Mouse (Mus musculus): ENCODE measurements around the gene Lrrc66. TPM values are rescaled to one million over a fixed set of nuclear protein-coding genes. Genes with fewer than 3 reads are reported as not detected.

Gene Lrrc66
- polyA plus RNA-seq, 1 experiment from 2014 or later, result not detected

GRCm38 (mm10) chr5:73650365-73650964 is 18.1 kb upstream of the Lrrc66 start:
- peak; percentile 54 for DNase-seq (ENCODE audit: low spot score)
- Histone ChIP-seq H3K4me2 (replicated peaks; ENCODE audit: low read depth, low read length) (peak overlapping the region; percentile 84), H3K27ac (ENCODE audit: low read depth, low read length) (no peak overlapping the region), H3K4me3 (ENCODE audit: low read depth, low read length) (peak overlapping the region; percentile 42), H3K36me3 (ENCODE audit: control insufficient read depth, insufficient read depth, low read length) (no peaks in the 10 kb centered on the region), H3K27me3 (ENCODE audit: control insufficient read depth, insufficient read depth, low read length) (peaks cover 46% of the 10 kb centered on the region), H3K9ac (ENCODE audit: low read depth, low read length) (peak overlapping the region; percentile 31; the same call in 1 of the 2 replicates), H3K9me3 (ENCODE audit: control insufficient read depth, low read length) (no peaks in the 10 kb centered on the region), H3K4me1 (replicated peaks; ENCODE audit: control insufficient read depth, insufficient read depth, low read length) (peaks cover 7% of the 10 kb centered on the region)
- WGBS, result under 1% methylated on average over 15 of the region's 15 CpGs
- no peak for ATAC-seq (ENCODE audit: low FRiP score)

DNA sequence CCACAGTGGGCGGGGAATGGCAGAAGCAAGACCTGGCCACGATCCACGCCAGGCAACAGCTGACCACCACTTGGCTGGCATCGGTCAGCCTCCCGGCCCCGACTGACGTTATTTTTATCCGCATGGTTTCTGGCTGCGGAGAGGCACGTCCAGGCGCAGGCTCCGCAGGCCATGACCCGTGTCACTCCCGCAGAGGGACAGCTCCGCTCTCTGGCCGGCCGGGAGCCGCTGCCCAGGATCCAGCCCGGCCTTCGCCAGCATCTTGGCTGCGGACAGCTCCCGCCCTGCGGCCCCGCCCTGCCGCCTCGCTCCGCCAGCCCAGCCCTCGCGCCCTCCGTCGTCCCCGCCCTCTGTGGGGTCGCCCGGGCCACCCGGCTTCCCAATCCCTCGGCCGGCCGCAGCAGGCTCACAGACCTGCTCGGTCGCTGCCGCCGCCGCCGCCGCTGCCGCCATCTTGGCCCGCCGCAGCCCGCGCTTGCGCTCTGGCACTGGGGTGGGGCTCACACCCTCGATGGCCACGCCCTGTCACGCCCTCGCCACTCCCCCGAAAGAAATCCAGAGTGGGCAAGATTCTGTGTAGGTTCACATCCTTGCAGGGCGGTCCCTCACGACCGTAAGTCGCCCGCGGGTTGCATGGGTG is 15.1 kb upstream of the Lrrc66 start, which contains the start of gene Sgcb:
Gene Sgcb, minus strand, starts transcription at position 530 of the 640 bp plus-strand sequence.
- Histone ChIP-seq H3K27me3 (ENCODE audit: control insufficient read depth, insufficient read depth, low read length) (peaks cover 37% of the 10 kb centered on the region), H3K9ac (ENCODE audit: low read depth, low read length) (peak within 1 kb of the TSS; percentile 86), H3K27ac (ENCODE audit: low read depth, low read length) (no peak within 1 kb of the TSS), H3K4me1 (replicated peaks; ENCODE audit: control insufficient read depth, insufficient read depth, low read length) (peaks cover 7% of the 10 kb centered on the region), H3K4me3 (ENCODE audit: low read depth, low read length) (peak within 1 kb of the TSS; percentile 82), H3K36me3 (ENCODE audit: control insufficient read depth, insufficient read depth, low read length) (no peaks in the 10 kb centered on the region), H3K9me3 (ENCODE audit: control insufficient read depth, low read length) (no peaks in the 10 kb centered on the region), H3K4me2 (replicated peaks; ENCODE audit: low read depth, low read length) (peak within 1 kb of the TSS; percentile 57)
- WGBS, result under 1% methylated on average over 62 of the region's 62 CpGs
- ATAC-seq (ENCODE audit: low FRiP score) (peak; percentile 90), DNase-seq (ENCODE audit: low spot score) (peak; percentile 87)

- WGBS, result 84% methylated on average over 4 of the region's 4 CpGs
- Histone ChIP-seq H3K4me1 (replicated peaks; ENCODE audit: control insufficient read depth, insufficient read depth, low read length) (no peaks in the 10 kb centered on the region), H3K9ac (ENCODE audit: low read depth, low read length) (no peak overlapping the region), H3K27ac (ENCODE audit: low read depth, low read length) (no peak overlapping the region), H3K36me3 (ENCODE audit: control insufficient read depth, insufficient read depth, low read length) (no peaks in the 10 kb centered on the region), H3K4me3 (ENCODE audit: low read depth, low read length) (no peak overlapping the region), H3K4me2 (replicated peaks; ENCODE audit: low read depth, low read length) (no peak overlapping the region), H3K9me3 (ENCODE audit: control insufficient read depth, low read length) (no peaks in the 10 kb centered on the region), H3K27me3 (ENCODE audit: control insufficient read depth, insufficient read depth, low read length) (no peaks in the 10 kb centered on the region)
- no peak for ATAC-seq (ENCODE audit: low FRiP score)
- DNase-seq (ENCODE audit: low spot score), result peak; percentile 64
These were observed 9.8 kb upstream of the Lrrc66 start for GRCm38 (mm10) chr5:73642091-73642490.

DNA sequence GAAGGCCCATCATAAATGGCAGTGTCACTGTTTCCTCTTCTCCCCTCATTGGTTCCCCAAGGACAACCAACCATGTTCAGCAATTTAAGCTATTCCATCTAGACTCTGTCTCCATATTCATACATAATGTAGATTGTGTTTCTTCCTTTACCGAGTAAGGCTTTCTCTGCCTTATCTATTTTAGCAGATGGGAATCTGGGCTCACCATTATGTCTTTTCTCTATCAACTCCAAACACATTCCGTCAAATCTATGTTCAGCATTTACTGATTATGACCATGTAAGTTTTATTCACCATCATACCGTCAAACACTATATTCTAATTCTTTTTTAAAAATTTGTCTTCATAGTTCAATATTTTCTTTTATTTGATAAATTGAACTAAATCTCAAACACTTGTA is 8.7 kb upstream of the Lrrc66 start:
- no peak overlapping the region for H3K27ac ChIP-seq (ENCODE audit: low read depth, low read length)
- ATAC-seq (ENCODE audit: low FRiP score), result no peak
- DNase-seq (ENCODE audit: low spot score), result no peak

GRCm38 (mm10) chr5:73637337-73638107 is 5.2 kb upstream of the Lrrc66 start:
- DNase-seq (ENCODE audit: low spot score), result peak; percentile 72
- Histone ChIP-seq H3K27ac (ENCODE audit: low read depth, low read length) (no peak overlapping the region), H3K4me1 (replicated peaks; ENCODE audit: control insufficient read depth, insufficient read depth, low read length) (no peaks in the 10 kb centered on the region), H3K9ac (ENCODE audit: low read depth, low read length) (no peak overlapping the region), H3K9me3 (ENCODE audit: control insufficient read depth, low read length) (no peaks in the 10 kb centered on the region), H3K4me2 (replicated peaks; ENCODE audit: low read depth, low read length) (no peak overlapping the region), H3K36me3 (ENCODE audit: control insufficient read depth, insufficient read depth, low read length) (no peaks in the 10 kb centered on the region), H3K27me3 (ENCODE audit: control insufficient read depth, insufficient read depth, low read length) (no peaks in the 10 kb centered on the region), H3K4me3 (ENCODE audit: low read depth, low read length) (no peak overlapping the region)
- peak; percentile 27; the same call in 1 of the 2 replicates for ATAC-seq (ENCODE audit: low FRiP score)
- 45% methylated on average over 8 of the region's 8 CpGs for whole genome bisulfite sequencing

More for the DNA sequence above, 8.7 kb upstream of the Lrrc66 start:
- Histone ChIP-seq H3K27me3 (ENCODE audit: control insufficient read depth, insufficient read depth, low read length) (no peaks in the 10 kb centered on the region), H3K4me1 (replicated peaks; ENCODE audit: control insufficient read depth, insufficient read depth, low read length) (no peaks in the 10 kb centered on the region), H3K4me2 (replicated peaks; ENCODE audit: low read depth, low read length) (no peak overlapping the region), H3K9me3 (ENCODE audit: control insufficient read depth, low read length) (no peaks in the 10 kb centered on the region), H3K4me3 (ENCODE audit: low read depth, low read length) (no peak overlapping the region), H3K36me3 (ENCODE audit: control insufficient read depth, insufficient read depth, low read length) (no peaks in the 10 kb centered on the region), H3K9ac (ENCODE audit: low read depth, low read length) (no peak overlapping the region)
- WGBS, result 91% methylated on average over 3 of the region's 3 CpGs

DNA sequence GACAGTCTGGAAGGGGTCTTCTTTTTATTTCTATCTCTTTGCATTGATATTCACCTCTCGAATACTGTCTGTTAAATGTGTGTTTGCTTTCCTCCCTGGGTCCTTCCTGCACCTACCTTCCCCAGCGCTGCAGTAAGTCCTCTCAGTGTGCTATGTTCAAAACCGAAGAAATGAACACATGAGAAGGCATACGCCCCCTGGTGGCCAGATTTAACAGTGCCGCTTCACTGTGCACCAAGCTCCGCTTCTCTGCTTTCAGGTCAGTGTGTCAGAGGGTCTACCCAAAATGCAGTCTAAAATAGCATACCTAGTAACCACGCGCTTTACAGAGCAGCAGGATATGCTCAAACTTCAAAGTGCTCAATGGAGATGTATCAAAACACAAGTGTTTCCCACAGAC is 815 bp upstream of the Lrrc66 start:
- ATAC-seq (ENCODE audit: low FRiP score), result no peak
- 60% methylated on average over 8 of the region's 8 CpGs for WGBS

DNA sequence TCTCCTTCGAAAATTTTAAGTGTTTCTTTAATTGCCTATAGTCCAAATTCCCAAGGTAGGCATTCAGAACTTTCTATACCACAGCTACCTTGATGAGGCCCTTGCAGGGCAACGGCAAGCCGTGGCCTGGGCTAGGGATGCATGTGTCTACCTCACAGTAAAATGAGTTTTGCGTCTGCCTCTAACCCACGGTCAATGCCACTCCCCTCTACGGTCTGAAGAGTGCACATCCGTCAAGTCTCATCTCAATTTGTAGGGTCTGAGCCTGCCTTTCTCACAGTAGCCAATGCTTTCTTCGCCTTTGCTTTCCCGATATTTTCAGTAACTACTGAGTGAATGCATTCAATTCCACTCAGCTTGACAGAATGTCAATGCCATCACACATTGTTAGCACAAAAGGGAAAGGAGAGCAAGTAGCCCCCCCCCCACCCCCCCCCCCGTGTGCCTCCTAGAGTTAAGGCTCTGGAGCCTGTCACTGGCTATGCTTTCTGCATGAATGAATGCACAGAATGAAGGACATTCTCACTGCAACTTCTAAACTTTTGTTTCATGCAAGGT is 1.2 kb downstream of the Lrrc66 start:
- H3K4me2 ChIP-seq (replicated peaks; ENCODE audit: low read depth, low read length), result no peak overlapping the region
- H3K27ac ChIP-seq (ENCODE audit: low read depth, low read length), result no peak overlapping the region
- ATAC-seq (ENCODE audit: low FRiP score), result peak; percentile 53; the same call in 1 of the 2 replicates
- WGBS, result 40% methylated on average over 10 of the region's 10 CpGs
- H3K9ac ChIP-seq (ENCODE audit: low read depth, low read length), result no peak overlapping the region
- H3K27me3 ChIP-seq (ENCODE audit: control insufficient read depth, insufficient read depth, low read length), result no peaks in the 10 kb centered on the region
- no peaks in the 10 kb centered on the region for H3K36me3 ChIP-seq (ENCODE audit: control insufficient read depth, insufficient read depth, low read length)
- H3K4me3 ChIP-seq (ENCODE audit: low read depth, low read length), result no peak overlapping the region
- no peaks in the 10 kb centered on the region for H3K4me1 ChIP-seq (replicated peaks; ENCODE audit: control insufficient read depth, insufficient read depth, low read length)
- no peaks in the 10 kb centered on the region for H3K9me3 ChIP-seq (ENCODE audit: control insufficient read depth, low read length)
- DNase-seq (ENCODE audit: low spot score), result no peak

More for the DNA sequence above, 815 bp upstream of the Lrrc66 start:
- no peak overlapping the region for H3K27ac ChIP-seq (ENCODE audit: low read depth, low read length)
- H3K4me3 ChIP-seq (ENCODE audit: low read depth, low read length), result no peak overlapping the region
- no peaks in the 10 kb centered on the region for H3K27me3 ChIP-seq (ENCODE audit: control insufficient read depth, insufficient read depth, low read length)
- DNase-seq (ENCODE audit: low spot score), result peak; percentile 87
- H3K9ac ChIP-seq (ENCODE audit: low read depth, low read length), result no peak overlapping the region
- no peaks in the 10 kb centered on the region for H3K9me3 ChIP-seq (ENCODE audit: control insufficient read depth, low read length)
- H3K4me2 ChIP-seq (replicated peaks; ENCODE audit: low read depth, low read length), result no peak overlapping the region
- H3K4me1 ChIP-seq (replicated peaks; ENCODE audit: control insufficient read depth, insufficient read depth, low read length), result no peaks in the 10 kb centered on the region
- H3K36me3 ChIP-seq (ENCODE audit: control insufficient read depth, insufficient read depth, low read length), result no peaks in the 10 kb centered on the region

GRCm38 (mm10) chr5:73630141-73630540 is 2.2 kb downstream of the Lrrc66 start:
- no peak overlapping the region for H3K9ac ChIP-seq (ENCODE audit: low read depth, low read length)
- no peaks in the 10 kb centered on the region for H3K9me3 ChIP-seq (ENCODE audit: control insufficient read depth, low read length)
- no peaks in the 10 kb centered on the region for H3K27me3 ChIP-seq (ENCODE audit: control insufficient read depth, insufficient read depth, low read length)
- no peaks in the 10 kb centered on the region for H3K4me1 ChIP-seq (replicated peaks; ENCODE audit: control insufficient read depth, insufficient read depth, low read length)
- H3K4me2 ChIP-seq (replicated peaks; ENCODE audit: low read depth, low read length), result no peak overlapping the region
- no peak overlapping the region for H3K4me3 ChIP-seq (ENCODE audit: low read depth, low read length)
- DNase-seq (ENCODE audit: low spot score) (no peak), ATAC-seq (ENCODE audit: low FRiP score) (no peak)
- WGBS, result 90% methylated on average over 5 of the region's 5 CpGs
- no peak overlapping the region for H3K27ac ChIP-seq (ENCODE audit: low read depth, low read length)
- H3K36me3 ChIP-seq (ENCODE audit: control insufficient read depth, insufficient read depth, low read length), result no peaks in the 10 kb centered on the region

Measured in hindbrain, embryonic 11.5 days (tissue).